Mouse (Mus musculus): ENCODE measurements around the gene Neurl3.

DNA sequence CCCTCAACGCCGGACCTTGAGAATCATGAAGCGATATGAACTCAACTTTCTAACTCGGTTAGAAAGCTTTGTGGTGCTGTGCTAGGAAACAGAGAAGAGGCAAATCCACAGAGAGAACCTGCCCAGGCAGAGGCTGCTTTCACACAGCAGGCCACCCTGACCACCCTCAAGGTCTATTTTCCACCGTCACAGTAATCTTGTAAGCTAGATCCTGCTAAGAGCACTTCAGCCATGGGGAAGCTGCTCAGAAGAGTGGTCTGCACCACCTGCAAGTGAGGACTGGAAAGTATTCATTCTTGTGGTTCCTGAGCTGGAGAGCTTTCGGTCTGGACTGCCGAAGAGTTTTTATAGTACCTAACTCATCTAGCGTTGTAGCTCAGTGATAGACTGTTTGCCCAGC, 27.8 kb upstream of the Neurl3 start:
- TF ChIP-seq POLR2A (IDR thresholded peaks at IDR 0.05; ENCODE audit: extremely low read depth, insufficient read depth, low read length) (no peak), CTCF (IDR thresholded peaks at IDR 0.05; ENCODE audit: low read depth, low read length) (no peak)
